Mouse (Mus musculus) stomach, postnatal 0 days (tissue): Measurements from ENCODE around the gene Cyp1a1.

Source experiments
- CTCF ChIP-seq: IDR thresholded peaks from 2 replicates; pipeline ENCODE4 v1.5.1; 2016; ENCODE audit warnings: antibody characterized with exemption, low read depth, mild to moderate bottlenecking, moderate library complexity
- EP300 ChIP-seq: optimal IDR thresholded peaks from 2 replicates; pipeline ENCODE3; 2016; ENCODE audit warnings: antibody characterized with exemption

DNA sequence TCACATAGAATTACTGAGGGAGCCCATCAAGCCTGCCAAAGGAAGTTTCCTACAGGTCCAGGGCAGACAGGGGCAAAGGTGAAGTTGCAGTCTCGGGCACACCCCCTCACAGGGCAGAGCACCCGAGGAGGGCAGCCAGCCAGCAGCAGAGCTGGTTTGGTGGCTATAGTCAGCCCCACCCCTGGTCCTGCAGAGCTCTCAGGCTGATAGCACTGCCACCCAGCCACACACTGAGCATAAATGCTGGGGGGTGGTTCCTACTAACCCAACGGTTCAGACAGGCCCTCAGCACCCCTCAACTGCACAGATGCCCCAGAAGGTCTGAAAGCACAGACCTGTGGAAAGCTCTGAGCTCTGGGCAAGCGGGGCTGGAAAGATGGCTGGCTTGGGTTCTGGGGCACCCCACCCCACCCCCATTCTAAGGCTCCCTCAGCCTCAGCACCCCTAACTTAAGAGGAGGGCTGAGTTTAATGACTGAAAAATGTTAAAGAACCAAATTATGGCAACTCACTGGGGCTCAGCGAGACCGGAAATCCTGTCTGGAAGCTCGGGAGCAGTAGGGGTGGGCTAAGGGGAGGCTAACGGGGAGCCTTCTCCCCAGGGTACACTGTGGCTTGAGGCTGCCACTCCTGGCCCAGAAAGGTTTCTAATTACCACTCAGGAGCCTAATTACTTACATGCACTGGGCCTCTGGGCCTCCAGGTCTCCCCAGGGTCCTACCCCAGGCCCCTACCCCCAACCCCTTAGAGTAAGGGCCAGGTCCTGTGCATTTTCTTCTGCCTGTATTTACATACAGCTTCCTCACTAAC lies 48.9 kb upstream of the Cyp1a1 start:
- TF ChIP-seq CTCF = no peak
- no peak for TF ChIP-seq EP300
